In the genomic region with DNA sequence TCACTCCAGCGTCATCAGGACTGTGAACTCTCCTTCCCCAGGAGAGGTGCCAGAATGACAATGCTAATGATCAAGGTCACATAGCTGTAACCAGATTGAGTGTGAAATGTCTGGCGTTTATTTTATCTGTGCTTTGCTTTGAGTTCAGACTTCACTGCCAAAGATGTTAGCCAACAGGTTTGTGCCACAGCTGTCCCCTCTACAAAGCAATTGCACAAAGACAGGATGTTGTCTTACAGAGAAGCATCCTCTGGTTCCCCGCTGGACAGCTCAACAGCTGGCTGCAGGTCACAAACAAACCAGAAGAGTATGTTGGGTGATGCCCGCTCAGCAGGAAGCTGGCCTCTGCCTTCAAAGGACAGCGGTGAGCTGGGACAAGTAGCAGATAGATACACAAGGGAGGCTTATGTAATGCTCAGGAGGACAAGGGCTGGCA, we compare ENCODE assay signal across 9 mouse cellular contexts.
DNase-seq lines count a peak whose midpoint lies in the region; ATAC-seq and TF ChIP-seq lines count a peak whose summit lies in the region.
"Had no signal": no experiment of that assay in that cellular context is flagged by ENCODE, and none has a peak within 500 bp of the region (broad histone marks: within the 10 kb centered on the region; RNA-seq: fewer than 3 reads in every experiment).

No protein-coding gene starts in this region.

- peaks cover 8% of the 10 kb centered on the region for H3K4me1 ChIP-seq in midbrain, embryonic 10.5 days
- peaks cover 10% of the 10 kb centered on the region for H3K4me1 ChIP-seq in midbrain, embryonic 13.5 days (replicated peaks)
- H3K4me1 ChIP-seq in heart, embryonic 14.5 days (ENCODE audit: control insufficient read depth in 2 of 2, insufficient read depth in 2 of 2, low read length in 2 of 2): peaks cover 8 to 19% of the 10 kb centered on the region in 2 experiments

- no peaks in the 10 kb centered on the region for H3K27me3 ChIP-seq in midbrain, embryonic 10.5 days (ENCODE audit: low read depth, poor library complexity, severe bottlenecking)
- H3K27me3 ChIP-seq in midbrain, embryonic 13.5 days: no peaks in the 10 kb centered on the region
- H3K27me3 ChIP-seq in heart, embryonic 14.5 days (ENCODE audit: control insufficient read depth, insufficient read depth, low read length): no peaks in the 10 kb centered on the region

- TF ChIP-seq CTCF in brain, embryonic 14.5 days (IDR thresholded peaks at IDR 0.05; ENCODE audit: borderline replicate concordance, extremely low read depth, insufficient read depth, insufficient read length): no peak

- H3K9me3 ChIP-seq in midbrain, embryonic 10.5 days (replicated peaks): no peaks in the 10 kb centered on the region
- H3K9me3 ChIP-seq in midbrain, embryonic 13.5 days: no peaks in the 10 kb centered on the region
- H3K9me3 ChIP-seq in heart, embryonic 14.5 days (ENCODE audit: control insufficient read depth, low read length): no peaks in the 10 kb centered on the region

- H3K36me3 ChIP-seq in midbrain, embryonic 10.5 days: no peaks in the 10 kb centered on the region
- no peaks in the 10 kb centered on the region for H3K36me3 ChIP-seq in midbrain, embryonic 13.5 days
- no peaks in the 10 kb centered on the region for H3K36me3 ChIP-seq in heart, embryonic 14.5 days (ENCODE audit: control insufficient read depth, insufficient read depth, low read length)

- no peak overlapping the region for H3K4me2 ChIP-seq in midbrain, embryonic 13.5 days (replicated peaks)
- H3K4me2 ChIP-seq in heart, embryonic 14.5 days (ENCODE audit: low read length): peak overlapping the region; percentile 24

- no peak for DNase-seq in midbrain, embryonic 10.5 days (ENCODE audit: low spot score)
- DNase-seq in brain, embryonic 14.5 days (ENCODE audit: low read depth): peak; percentile 33
- peak; percentile 58 for DNase-seq in lung, postnatal 10 days
- DNase-seq in urinary bladder, postnatal 4 days (ENCODE audit: low spot score in 2 of 2): no peak
- no peak for DNase-seq in cerebellum, postnatal 36 days
- DNase-seq: gastrocnemius, postnatal 10 days; left cerebral cortex, postnatal 4 days had no signal

- whole genome bisulfite sequencing in midbrain, embryonic 10.5 days: 33% methylated on average over 5 of the region's 5 CpGs
- WGBS in midbrain, embryonic 13.5 days: 34% methylated on average over 5 of the region's 5 CpGs
- whole genome bisulfite sequencing in heart, embryonic 14.5 days: 6% methylated on average over 5 of the region's 5 CpGs

- no peak for ATAC-seq in midbrain, embryonic 13.5 days
- no peak for ATAC-seq in heart, embryonic 14.5 days (ENCODE audit: insufficient number of reproducible peaks, insufficient read depth, low FRiP score, low read depth)

- no peak for TF ChIP-seq POLR2A in brain, embryonic 14.5 days (IDR thresholded peaks at IDR 0.05; ENCODE audit: borderline replicate concordance, extremely low read depth, insufficient read depth, insufficient read length, poor library complexity, severe bottlenecking)

- H3K27ac ChIP-seq in midbrain, embryonic 10.5 days (replicated peaks): 0 out of 2 replicates have a peak overlapping the region, but pooled peaks have one; percentile 33
- H3K27ac ChIP-seq in midbrain, embryonic 13.5 days: no peak overlapping the region
- H3K27ac ChIP-seq in heart, embryonic 14.5 days (replicated peaks in 1 of 2; ENCODE audit: control insufficient read depth in 1 of 2, insufficient read depth in 1 of 2, low read depth in 2 of 2, low read length in 2 of 2): peak overlapping the region; percentile 0 to 20; a peak in 3 of 4 replicates

- H3K4me3 ChIP-seq in midbrain, embryonic 10.5 days: no peak overlapping the region
- no peak overlapping the region for H3K4me3 ChIP-seq in midbrain, embryonic 13.5 days (replicated peaks)
- H3K4me3 ChIP-seq in heart, embryonic 14.5 days (ENCODE audit: control insufficient read depth in 1 of 2, insufficient read depth in 1 of 2, low read depth in 1 of 2, low read length in 2 of 2): no peak overlapping the region

- H3K9ac ChIP-seq in midbrain, embryonic 13.5 days (replicated peaks): no peak overlapping the region
- no peak overlapping the region for H3K9ac ChIP-seq in heart, embryonic 14.5 days (ENCODE audit: low read length)

Comparison
In these comparisons a context has a peak if more than half of its experiments do, and no peak if none do; other contexts are left out.
1. DNase-seq: peak in brain, embryonic 14.5 days (single experiment) and lung, postnatal 10 days (single experiment); none in midbrain, embryonic 10.5 days (single experiment), urinary bladder, postnatal 4 days (0 of 2) and cerebellum, postnatal 36 days (0 of 2).